Mouse (Mus musculus): ENCODE results near the gene 1700006A11Rik. TPM values are rescaled to one million over a fixed set of nuclear protein-coding genes. Genes with fewer than 3 reads are reported as not detected.
A peak's percentile ranks its signal among the peaks of the same experiment; 100 is the strongest.
"Not testable (repeated sequence)": the region's sequence is repeated elsewhere in the genome, so short reads cannot be mapped to it uniquely, and the experiment has no call there.

1700006A11Rik gene
- total RNA-seq (2021): not detected
- long read RNA-seq, experiment 1: 0 reads
- long read RNA-seq, experiment 2: 0 reads

DNA sequence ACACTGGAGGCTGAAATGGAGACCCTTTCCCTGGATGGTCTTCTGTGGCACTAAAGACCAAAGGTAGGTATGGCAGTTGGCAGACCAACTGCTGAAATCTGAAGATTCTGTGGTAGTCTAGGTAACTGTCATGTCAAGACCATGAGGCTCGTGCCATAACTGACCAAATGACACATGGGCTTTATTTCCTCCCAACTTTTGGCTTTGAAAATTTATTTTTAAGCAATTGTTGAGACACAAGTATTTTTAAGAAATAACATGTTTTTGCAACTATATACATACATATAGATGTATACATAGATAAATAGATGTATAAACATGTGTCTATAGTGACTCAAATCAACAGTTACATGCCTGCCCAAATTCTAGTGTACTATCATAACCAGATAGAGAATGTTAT lies at the start of gene 1700006A11Rik:
Gene 1700006A11Rik, minus strand, starts transcription at position 101 of the 400 bp plus-strand sequence.
- Histone ChIP-seq H3K27ac (no peak within 1 kb of the TSS), H3K4me3 (no peak within 1 kb of the TSS)
- no peak for DNase-seq (ENCODE audit: low spot score in 2 of 2)
- TF ChIP-seq CTCF (conservative IDR thresholded peaks at IDR 0.05): no peak

DNA sequence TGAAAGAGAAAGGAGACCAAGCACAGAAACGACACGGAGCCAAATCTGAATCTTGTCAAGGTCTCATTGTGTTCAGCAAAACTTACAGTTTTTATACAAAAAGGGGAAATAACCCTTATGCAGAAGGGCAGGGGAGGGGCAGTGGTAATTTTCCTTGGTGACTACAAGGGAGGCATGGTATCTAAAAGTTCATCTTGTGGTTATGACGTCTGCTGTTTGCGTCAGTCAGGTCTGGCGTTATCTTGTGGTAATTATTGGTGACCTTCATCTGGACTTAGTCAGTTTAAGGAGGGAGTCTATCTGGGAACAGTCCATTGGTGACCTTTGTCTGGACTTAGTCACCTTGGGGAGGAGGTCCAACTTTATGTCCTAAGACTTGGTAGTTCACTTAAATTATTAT lies 48.5 kb upstream of the 1700006A11Rik start:
- DNase-seq (ENCODE audit: low spot score in 2 of 2); H3K4me3 ChIP-seq; H3K27ac ChIP-seq: not testable (repeated sequence)

DNA sequence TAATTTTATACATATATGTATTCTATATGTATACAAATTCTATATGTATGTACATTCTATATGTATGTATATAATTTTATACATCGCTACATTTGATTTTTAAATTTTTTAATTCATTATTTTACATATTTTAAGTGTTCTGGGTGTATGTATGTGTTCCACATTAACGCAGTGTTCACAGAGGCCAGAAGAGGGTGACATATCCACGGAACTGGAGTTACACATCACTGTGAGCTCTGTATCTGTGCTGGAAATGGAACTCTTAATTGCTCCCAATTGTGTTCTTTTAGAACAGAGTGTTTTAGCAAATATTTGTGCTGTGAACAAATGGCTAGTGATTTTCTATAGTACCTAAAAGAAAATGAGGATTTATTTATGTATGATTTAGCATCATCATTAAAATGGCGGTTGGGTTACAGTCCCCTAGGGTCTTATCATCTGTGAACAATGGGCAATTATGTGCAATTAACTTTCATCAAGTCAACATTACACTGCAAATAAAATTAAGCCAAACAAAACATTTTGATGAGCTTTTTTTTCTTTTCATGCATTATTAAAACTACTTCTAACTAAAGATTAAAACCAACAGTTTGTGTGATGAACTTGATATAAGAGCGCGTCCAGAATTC lies 40.4 kb upstream of the 1700006A11Rik start:
- H3K4me3 ChIP-seq: no peak overlapping the region
- TF ChIP-seq CTCF (conservative IDR thresholded peaks at IDR 0.05): peak; percentile 62
- DNase-seq (ENCODE audit: low spot score in 2 of 2): no peak
- no peak overlapping the region for H3K27ac ChIP-seq

DNA sequence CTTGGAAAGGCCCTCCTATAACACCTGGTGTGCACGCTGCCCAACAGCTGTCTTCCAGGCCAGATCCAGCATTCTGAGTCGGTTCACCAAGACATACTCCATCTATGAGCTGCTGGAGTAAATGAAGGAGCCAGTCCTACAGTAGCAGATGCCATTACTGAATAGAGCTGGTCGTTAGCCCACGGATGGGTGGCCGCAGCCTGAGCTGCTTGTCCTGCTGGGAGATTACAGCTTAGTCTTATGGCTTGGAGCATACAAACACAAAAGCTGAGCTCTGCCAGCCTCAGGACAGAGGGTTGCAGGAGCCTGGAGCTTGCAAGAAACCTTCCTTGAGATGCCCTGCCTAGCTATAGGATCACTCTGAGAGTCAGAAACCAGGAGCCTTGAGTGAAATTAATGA lies 33.6 kb downstream of the 1700006A11Rik start:
- H3K4me3 ChIP-seq: no peak overlapping the region
- no peak for TF ChIP-seq CTCF (conservative IDR thresholded peaks at IDR 0.05)
- no peak overlapping the region for H3K27ac ChIP-seq
- no peak for DNase-seq (ENCODE audit: low spot score in 2 of 2)

DNA sequence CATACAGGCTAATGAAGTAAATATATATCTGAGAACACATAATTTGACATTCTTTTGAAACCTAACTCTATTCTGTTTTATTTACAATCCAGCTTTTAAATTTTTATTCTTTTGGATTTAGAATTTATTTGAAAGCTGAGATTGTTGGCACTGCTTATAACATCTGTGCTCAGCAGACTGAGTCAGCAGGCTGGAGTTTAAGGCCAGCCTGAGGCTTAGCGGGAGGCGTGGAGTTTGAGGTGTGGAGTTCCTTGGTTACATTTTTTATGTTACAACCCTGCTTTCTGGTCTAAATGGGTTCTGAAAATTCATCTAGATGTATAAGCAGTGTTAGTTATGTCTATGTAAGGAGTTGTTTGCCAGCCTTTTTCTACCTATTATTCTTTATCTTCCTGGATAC lies 35.7 kb downstream of the 1700006A11Rik start:
- Histone ChIP-seq H3K27ac (no peak overlapping the region), H3K4me3 (no peak overlapping the region)
- no peak for DNase-seq (ENCODE audit: low spot score in 2 of 2)
- TF ChIP-seq CTCF (conservative IDR thresholded peaks at IDR 0.05): no peak

DNA sequence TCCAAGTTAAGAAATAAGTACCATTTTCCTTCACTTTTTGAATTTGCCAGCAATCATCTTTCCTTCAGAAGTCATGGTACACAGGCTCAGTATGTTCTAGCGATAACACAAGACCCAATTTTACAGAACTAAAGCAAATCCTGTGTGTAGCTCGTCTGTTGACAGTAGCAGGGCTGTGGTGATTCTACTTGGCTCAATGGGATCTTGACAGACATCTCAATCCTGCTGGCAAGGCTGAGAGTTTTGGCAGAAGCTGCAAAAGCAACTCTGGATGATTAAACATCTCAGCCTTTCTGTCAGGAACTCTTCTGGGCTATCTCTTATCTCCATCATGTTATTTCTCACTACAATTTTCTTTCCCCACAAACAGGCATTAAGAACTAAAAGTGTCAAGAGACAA lies 36.2 kb downstream of the 1700006A11Rik start:
- no peak overlapping the region for H3K27ac ChIP-seq
- no peak for TF ChIP-seq CTCF (conservative IDR thresholded peaks at IDR 0.05)
- no peak for DNase-seq (ENCODE audit: low spot score in 2 of 2)
- H3K4me3 ChIP-seq: no peak overlapping the region

DNA sequence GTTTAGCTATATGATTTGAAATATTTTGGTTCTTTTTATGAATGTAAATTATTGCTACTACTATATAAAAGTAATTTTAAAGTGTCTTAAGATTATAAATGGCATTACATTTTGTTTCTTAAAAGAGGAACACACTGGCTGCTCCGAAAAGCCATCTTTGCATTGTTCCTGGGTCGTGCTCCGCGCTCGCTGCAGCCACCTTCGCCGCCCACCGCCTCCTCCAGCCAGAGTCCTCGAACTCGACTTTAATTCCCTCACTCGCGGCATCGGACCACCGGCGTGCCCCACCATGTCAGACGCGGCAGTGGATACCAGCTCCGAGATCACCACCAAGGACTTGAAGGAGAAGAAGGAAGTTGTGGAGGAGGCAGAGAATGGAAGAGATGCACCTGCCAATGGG lies 40.5 kb downstream of the 1700006A11Rik start:
- not testable (repeated sequence) for H3K27ac ChIP-seq; H3K4me3 ChIP-seq; DNase-seq (ENCODE audit: low spot score in 2 of 2)

DNA sequence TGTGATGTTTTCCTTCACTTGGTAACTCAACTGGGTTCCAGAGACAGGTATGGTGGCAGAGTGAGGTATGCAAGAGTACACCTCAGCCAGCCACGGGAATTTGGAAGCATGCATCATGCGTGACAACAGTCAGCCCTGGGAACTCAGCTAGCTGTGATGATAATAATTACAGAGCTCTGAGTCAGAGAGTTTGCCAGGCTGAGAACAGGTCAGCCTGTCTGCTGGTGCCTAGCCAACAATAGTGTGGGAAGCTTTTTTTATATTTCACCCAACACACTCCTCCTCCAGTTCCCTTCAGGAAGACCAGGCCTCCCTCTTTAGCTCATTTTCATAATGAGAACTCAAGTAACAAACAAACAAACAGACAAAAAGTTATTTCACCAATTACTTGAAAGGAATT lies 53.8 kb downstream of the 1700006A11Rik start:
- H3K4me3 ChIP-seq: no peak overlapping the region
- DNase-seq (ENCODE audit: low spot score in 2 of 2): no peak
- no peak overlapping the region for H3K27ac ChIP-seq
- TF ChIP-seq CTCF (conservative IDR thresholded peaks at IDR 0.05): no peak

DNA sequence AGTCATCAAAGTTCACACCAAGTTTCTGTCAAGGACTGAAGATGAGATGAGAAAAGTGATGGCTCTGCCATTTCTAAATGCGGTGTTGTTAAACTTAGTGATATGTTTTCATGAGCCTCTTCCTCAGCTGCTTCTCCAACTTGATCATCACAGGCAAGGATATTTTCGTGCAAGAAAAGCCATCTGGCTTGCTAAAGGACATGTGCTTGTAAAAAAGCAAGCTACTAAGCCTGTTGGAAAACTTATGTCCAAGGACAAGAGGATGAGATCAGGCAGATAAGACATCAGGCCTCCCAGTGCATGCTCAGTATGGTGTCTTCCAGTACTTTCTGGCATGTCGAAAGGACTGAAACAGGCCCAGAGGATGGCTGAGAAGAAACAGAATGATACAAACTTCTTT lies 68.3 kb downstream of the 1700006A11Rik start:
- no peak for TF ChIP-seq CTCF (conservative IDR thresholded peaks at IDR 0.05)
- Histone ChIP-seq H3K4me3 (no peak overlapping the region), H3K27ac (no peak overlapping the region)
- peak in 1 of 2 experiments; percentile 10 for DNase-seq (ENCODE audit: low spot score in 2 of 2)

Other genes with a start within 250 kb of the 1700006A11Rik start
- gene Tram1l1, start 105.2 kb downstream of the 1700006A11Rik start, total RNA-seq (2021): 10 to 100 TPM; 15.9 to 16.0 TPM
- not detected for gene 1700003H04Rik, start 155.1 kb upstream of the 1700006A11Rik start, total RNA-seq (2021)

Measured in layer of hippocampus, adult 2 months (tissue).